Mouse (Mus musculus) urinary bladder, postnatal 10 days (tissue): ENCODE measurements around the gene Acap3.

Source experiments
- DNase-seq: peaks from one replicate; pipeline ENCODE4 v3.0.0; 2022; ENCODE audit warnings: low spot score

Acap3 gene

DNA sequence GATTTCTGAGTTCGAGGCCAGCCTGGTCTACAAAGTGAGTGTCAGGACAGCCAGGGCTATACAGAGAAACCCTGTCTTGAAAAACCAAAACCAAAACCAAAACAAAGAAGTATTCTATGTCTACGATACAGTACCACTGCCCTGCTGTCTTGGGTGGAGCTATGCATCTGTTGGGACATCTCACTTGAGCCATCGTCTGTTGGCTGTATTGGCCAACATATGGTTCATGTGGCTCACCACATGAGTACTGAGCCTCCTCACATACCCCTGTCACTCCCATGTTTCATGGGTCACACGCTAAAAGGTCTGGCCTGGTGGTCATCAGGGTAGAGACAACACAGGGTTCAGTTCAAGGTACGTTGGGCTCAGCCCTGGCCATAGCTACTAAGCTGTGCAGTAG is 5.3 kb upstream of the Acap3 start:
- no peak for DNase-seq

DNA sequence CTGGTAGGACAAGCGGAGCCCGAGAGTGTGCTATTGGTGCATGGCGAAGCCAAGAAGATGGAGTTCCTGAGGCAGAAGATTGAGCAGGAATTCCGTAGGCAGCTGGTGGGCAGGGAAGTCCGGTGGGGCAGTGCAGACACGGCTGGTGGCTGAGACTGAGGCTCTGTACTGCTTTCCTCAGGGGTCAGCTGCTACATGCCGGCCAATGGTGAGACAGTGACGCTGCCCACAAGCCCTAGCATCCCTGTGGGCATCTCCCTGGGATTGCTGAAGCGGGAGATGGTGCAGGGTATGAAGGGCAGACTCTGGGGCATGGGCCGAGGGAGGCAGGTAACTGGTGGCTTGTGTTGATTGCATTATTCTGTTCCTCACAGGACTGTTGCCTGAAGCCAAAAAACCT is 3.9 kb upstream of the Acap3 start:
- no peak for DNase-seq

DNA sequence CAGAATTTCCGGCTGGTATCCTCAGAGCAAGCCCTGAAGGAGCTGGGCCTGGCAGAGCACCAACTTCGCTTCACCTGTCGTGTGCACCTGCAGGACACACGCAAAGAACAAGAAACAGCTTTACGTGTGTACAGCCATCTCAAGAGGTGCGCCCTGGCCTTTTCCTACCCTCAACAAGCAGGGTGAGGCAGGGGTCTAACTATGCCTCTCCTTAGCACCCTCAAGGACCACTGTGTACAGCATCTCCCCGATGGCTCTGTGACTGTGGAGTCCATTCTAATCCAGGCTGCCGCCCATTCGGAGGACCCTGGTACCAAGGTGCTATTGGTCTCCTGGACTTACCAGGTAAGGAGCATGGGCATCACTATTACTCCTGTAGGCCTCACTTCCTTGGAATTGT is 3.4 kb upstream of the Acap3 start:
- no peak for DNase-seq

GRCm38 (mm10) chr4:155889316-155889715 is 2.3 kb upstream of the Acap3 start:
- DNase-seq, result no peak

- DNase-seq, result no peak
Observed at GRCm38 (mm10) chr4:155891011-155891471, 581 bp upstream of the Acap3 start.

- no peak for DNase-seq
Observed at GRCm38 (mm10) chr4:155892017-155892416, 395 bp downstream of the Acap3 start.

DNA sequence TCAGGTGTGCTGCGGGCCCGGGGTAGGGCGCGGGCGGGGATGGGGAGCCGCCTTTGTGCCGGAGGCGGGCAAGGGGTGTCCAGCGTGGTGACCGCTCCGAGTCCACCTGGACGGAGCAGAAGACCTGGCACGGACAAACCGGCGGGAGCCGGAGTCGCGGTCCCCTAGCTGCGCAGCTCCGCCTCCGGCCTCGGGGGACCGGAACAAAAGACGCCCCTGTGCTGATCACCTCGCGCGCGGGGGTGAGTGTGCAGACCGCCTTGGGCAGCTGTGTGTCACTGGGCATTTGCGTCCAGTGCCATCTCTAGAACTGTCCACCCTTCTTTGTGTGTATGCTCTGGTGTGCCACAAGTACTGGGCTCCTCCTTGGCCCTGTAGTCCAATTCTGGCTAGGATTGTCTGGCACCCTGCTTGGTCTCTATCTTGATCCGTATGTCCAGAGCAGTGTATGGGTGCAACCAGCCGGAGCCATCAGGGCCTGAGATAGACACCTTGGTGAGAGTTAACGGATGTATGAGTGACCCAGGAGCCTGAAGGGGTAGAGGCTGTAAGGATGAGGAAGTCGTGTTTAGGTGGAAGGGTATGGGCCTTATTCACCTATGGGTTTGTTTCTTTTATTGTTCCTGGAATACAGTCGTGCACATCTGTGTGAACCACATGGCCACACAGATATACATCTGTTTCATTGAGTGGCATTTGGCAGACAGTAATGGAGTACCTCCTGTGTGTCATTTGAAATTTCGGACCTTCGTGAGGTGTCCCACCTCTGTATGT is 1.0 kb downstream of the Acap3 start:
- DNase-seq, result no peak

- DNase-seq, result no peak
Observed at GRCm38 (mm10) chr4:155893212-155893690, 1.6 kb downstream of the Acap3 start.

DNA sequence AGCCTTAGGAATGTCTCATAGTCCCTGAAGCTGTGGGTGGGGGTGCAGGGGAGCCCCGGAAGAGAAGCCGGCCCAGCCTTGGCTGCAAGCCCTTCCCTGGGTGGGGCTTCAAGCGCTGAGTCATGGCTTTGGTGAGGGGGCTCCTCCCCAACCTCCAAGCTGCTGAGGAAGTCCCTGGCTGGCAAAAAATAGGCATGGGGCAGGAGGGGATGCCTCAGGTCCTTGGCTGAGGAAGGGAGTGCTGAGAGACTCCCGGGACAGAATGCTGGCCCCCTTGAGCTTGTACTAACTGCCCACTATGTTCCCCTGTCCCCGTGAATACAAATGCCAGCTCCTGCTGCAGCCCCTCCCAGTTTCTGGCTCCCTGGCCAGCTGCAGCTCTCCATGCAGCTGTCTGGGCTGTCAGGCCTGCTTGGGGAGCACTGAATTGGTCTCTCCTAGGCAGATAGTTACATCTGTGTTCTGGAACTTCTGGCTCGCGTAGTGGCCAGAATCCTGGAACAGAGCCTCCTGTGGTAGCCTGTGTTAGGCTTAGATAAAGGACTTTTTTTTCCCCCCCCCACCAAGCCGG is 2.8 kb downstream of the Acap3 start:
- no peak for DNase-seq

DNA sequence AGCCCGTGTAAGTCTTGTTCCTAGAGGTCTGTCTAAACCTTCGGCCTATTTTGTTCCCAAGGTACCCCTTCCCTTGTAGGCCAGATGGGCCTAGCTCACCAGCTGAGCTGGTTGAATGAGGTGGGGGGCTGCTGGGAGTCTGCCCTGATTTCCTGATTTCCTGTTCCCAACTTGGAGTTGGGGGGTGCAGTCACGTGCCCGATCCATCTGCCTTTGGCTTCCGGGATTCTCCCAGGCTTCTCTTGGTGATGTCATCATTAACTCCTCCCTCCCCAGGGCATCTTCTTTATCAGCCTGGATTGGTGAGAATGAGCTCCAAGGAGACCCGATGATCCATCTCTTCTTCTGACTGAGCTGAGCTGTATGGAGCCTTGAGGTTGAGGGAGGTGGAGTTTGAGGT is 3.6 kb downstream of the Acap3 start:
- no peak for DNase-seq

DNA sequence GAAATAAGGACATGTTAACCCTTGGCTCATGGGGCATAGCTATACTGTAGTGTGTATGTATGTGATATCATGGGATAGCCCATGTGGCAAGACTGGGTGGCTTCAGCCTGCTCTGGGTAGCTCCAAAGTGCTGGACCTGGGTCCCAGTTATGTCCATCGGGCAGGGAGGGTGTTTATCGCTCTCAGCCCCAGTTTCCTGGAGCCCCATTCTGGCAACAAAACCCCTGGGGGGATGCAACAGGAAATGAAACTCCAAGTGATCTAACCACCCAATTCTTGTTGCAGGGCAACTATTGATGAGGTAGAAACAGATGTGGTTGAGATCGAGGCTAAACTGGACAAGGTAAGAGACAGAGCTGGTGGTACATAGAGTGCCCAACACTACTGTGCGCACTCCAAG is 4.2 kb downstream of the Acap3 start:
- no peak for DNase-seq

DNA sequence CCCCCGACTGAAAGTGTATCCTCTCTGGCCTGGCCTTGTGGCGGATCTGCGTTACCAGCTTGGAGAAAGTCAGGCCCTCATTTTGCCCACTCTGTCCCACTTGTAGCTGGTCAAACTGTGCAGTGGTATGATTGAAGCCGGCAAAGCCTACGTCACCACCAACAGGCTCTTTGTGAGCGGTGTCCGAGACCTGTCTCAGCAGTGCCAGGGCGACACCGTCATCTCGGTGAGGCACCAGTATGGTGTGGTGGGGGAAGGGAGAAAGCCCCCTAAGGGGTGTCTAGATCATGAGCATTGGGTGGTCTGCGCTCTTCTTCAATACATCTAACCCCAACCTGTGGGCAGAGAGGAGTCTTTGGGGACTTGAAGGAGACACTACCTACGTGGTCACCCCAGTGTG is 4.8 kb downstream of the Acap3 start:
- DNase-seq, result no peak

- no peak for DNase-seq
Observed at GRCm38 (mm10) chr4:155898318-155898717, 6.7 kb downstream of the Acap3 start.

- no peak for DNase-seq
Observed at GRCm38 (mm10) chr4:155899355-155899754, 7.7 kb downstream of the Acap3 start.

DNA sequence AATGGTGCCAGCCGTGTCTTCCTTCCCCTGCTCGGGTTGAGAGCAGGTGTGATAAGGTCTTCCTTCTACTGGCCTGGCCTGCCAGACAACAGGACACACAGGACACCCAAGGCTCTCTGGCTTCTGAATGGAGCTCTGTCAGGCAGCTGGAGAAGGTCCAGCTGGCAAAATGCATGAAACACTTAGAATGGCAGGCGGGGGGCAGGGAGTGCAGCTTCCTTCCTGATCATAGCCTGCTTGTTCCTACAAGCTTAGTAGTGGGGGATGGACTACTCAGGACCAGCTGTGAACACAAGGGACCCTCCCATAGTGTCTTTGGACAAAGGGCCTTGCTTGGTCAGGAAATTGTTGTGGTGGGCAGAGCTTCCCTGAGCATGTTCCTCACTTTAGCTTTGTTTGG is 9.6 kb downstream of the Acap3 start:
- DNase-seq, result no peak

DNA sequence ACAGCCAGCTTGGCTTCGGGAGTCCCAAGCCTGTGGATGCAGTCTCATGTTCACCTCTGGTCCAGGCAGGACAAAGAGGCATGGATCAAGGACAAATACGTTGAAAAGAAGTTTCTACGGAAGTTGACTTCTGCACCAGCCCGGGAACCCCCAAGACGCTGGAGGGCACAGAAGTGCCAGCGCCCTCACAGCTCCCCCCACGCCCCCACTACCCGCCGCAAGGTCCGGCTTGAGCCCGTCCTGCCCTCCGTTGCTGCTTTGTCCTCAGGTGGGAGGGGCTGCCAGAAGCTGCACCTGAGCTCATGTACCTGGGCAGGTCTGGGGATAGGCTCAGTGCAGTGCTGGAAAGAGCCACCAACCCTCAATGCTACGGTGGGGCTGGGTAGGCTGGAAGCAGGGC is 11.6 kb downstream of the Acap3 start:
- no peak for DNase-seq

DNA sequence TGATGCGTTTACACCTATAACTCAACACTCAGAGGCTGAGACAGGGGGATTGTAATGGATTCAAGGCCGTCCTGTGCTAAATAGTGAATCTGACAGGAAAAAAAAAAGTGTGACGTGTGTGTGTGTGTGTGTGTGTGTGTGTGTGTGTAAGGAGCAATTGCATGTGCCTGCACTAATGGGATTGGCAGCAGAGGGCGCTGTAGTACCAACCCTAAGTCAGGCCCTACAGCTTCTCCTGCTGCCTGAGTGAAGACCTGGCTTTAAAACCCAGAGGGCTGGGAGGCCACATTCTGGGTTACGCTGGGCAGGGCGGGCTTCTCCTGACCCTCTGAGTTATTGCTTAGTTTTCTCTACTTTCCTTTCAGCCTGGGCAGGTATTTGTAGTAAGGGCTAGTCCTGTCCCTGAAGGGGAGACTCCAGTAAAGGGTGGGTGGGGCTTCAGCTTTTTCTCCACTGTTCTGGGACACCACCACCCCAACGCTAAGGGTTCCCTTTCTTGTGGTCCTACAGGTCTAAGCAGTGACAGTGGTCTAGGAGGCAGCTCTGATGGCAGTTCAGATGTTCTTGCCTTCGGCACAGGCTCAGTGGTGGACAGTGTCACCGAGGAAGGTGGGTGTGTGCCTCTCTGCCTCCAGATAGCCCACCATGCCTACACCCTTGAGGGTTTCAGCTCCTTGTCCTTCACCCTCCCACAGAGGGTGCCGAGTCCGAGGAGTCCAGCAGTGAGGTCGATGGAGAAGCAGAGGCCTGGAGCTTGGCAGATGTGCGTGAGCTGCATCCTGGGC is 12.9 kb downstream of the Acap3 start:
- DNase-seq, result no peak

DNA sequence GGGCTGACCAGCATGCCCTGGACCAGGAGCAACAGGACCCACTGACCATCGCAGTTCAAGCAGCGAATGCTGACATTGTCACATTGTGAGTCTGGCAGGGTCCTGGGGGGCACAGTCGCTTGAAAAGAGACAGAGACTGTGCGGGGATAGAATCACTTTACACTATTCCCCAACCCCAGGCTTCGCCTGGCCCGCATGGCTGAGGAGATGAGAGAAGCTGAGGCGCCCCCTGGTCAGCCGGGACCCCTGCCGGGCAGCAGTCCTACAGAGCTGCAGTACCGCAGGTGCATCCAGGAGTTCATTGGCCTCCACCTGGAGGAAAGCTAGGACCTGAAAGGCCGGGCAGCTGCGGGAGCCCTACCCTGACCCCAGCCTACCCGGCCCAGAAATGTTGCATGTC is 14.0 kb downstream of the Acap3 start:
- no peak for DNase-seq

GRCm38 (mm10) chr4:155906125-155906524 is 14.5 kb downstream of the Acap3 start:
- no peak for DNase-seq

DNA sequence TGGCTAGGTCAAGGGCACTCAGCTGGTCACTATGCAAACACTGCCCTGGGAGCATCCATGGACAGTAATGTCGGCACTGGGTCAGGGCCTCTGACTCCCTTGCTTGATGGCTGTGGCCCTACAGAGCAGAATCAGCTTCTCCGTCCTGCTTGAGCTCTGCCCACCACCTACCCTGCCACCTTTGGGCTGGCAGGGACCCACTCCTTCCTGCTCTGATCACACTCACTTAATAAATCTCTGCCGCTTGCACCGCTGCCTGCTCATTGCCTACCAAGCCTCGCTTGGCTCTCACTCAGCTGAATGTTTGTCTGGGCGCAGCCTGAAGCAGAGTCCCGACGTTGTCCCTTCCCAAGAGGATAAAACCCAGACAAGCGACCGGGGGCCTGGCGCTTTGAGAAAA is 15.4 kb downstream of the Acap3 start:
- DNase-seq, result no peak

GRCm38 (mm10) chr4:155908281-155908680 is 16.7 kb downstream of the Acap3 start:
- DNase-seq, result no peak

- no peak for DNase-seq
Observed at GRCm38 (mm10) chr4:155908751-155909150, 17.1 kb downstream of the Acap3 start.

- DNase-seq, result no peak
Observed at GRCm38 (mm10) chr4:155932031-155932430, 40.4 kb downstream of the Acap3 start.
